In genomic region chr14:25496116-25496515, GRCm38 (mm10) we compare ENCODE assay signal across 9 mouse cellular contexts. TPM values are rescaled to one million over a fixed set of nuclear protein-coding genes. Genes with fewer than 3 reads are reported as not detected.
DNase-seq lines count a peak whose midpoint lies in the region; ATAC-seq lines count a peak whose summit lies in the region.
"Had no signal": no experiment of that assay in that cellular context is flagged by ENCODE, and none has a peak within 500 bp of the region (broad histone marks: within the 10 kb centered on the region; RNA-seq: fewer than 3 reads in every experiment).

No protein-coding gene starts in this region.

- peaks cover 100% of the 10 kb centered on the region for H3K4me1 ChIP-seq in heart, embryonic 13.5 days
- H3K4me1 ChIP-seq in midbrain, embryonic 16.5 days (ENCODE audit: control insufficient read depth, insufficient read depth, low read length) = peaks cover 77% of the 10 kb centered on the region

- WGBS in heart, embryonic 13.5 days = 71% methylated on average over 2 of the region's 2 CpGs
- 43% methylated on average over 2 of the region's 2 CpGs for WGBS in midbrain, embryonic 16.5 days

- H3K4me2 ChIP-seq in heart, embryonic 13.5 days = no peak overlapping the region
- no peak overlapping the region for H3K4me2 ChIP-seq in midbrain, embryonic 16.5 days (ENCODE audit: low read length)

- H3K4me3 ChIP-seq in heart, embryonic 13.5 days = no peak overlapping the region
- H3K4me3 ChIP-seq in midbrain, embryonic 16.5 days (ENCODE audit: low read depth, low read length) = no peak overlapping the region
- H3K4me3 ChIP-seq: erythroblast, embryonic 14.5 days had no signal

- H3K27me3 ChIP-seq in heart, embryonic 13.5 days (replicated peaks) = no peaks in the 10 kb centered on the region
- no peaks in the 10 kb centered on the region for H3K27me3 ChIP-seq in midbrain, embryonic 16.5 days (ENCODE audit: control insufficient read depth, insufficient read depth, low read depth, low read length)

- no peaks in the 10 kb centered on the region for H3K9me3 ChIP-seq in heart, embryonic 13.5 days
- H3K9me3 ChIP-seq in midbrain, embryonic 16.5 days (replicated peaks; ENCODE audit: control insufficient read depth, low read length, poor library complexity, severe bottlenecking) = no peaks in the 10 kb centered on the region

- ATAC-seq in heart, embryonic 13.5 days (ENCODE audit: extremely low read depth, insufficient number of reproducible peaks, low FRiP score, low TSS enrichment) = no peak
- no peak for ATAC-seq in midbrain, embryonic 16.5 days
- ATAC-seq in inflammation-experienced regulatory T-cells, adult 6 months = no peak

- H3K36me3 ChIP-seq in heart, embryonic 13.5 days = no peaks in the 10 kb centered on the region
- H3K36me3 ChIP-seq in midbrain, embryonic 16.5 days (ENCODE audit: control insufficient read depth, insufficient read depth, low read length) = no peaks in the 10 kb centered on the region

- peak overlapping the region; percentile 34; the same call in 1 of the 2 replicates for H3K9ac ChIP-seq in heart, embryonic 13.5 days
- H3K9ac ChIP-seq in midbrain, embryonic 16.5 days (ENCODE audit: low read depth, low read length) = no peak overlapping the region

- H3K27ac ChIP-seq in heart, embryonic 13.5 days (replicated peaks) = no peak overlapping the region; the same call in 1 of the 2 replicates
- 0 out of 2 replicates have a peak overlapping the region, but pooled peaks have one; percentile 4 for H3K27ac ChIP-seq in midbrain, embryonic 16.5 days (ENCODE audit: low read length)

- no peak for DNase-seq in heart, adult 9 months (ENCODE audit: low spot score in 2 of 2)
- DNase-seq in 3T3-L1 (ENCODE audit: low read depth, low spot score) = peak; percentile 68
- DNase-seq in adrenal gland, postnatal 36 days = peak; percentile 76 to 79
- DNase-seq in kidney, adult 18-20 months = peak; percentile 82
- DNase-seq in spleen, adult 12 weeks (ENCODE audit: low spot score) = no peak

RNA-seq across cellular contexts. Expression of gene Zmiz1, which starts 37.1 kb away (rescaled TPM):
- polyA plus RNA-seq in heart, embryonic 13.5 days (2015; fragmentation: Nextera tagmentation; extraction: Ambion mirVana) = 25.1 and 25.7 TPM in 2 replicates
- 100 to 1,000 TPM in 1 of 2 experiments, 10 to 100 TPM in 1; 98.2 to 143 TPM for total RNA-seq in adrenal gland, postnatal 36 days (2021)
- polyA plus RNA-seq in midbrain, embryonic 16.5 days (2015; fragmentation: Nextera tagmentation; extraction: Ambion mirVana) = 54.2 and 58.0 TPM in 2 replicates
- 10 to 100 TPM; 24.5 to 30.1 (median 26.1) TPM for polyA plus RNA-seq in inflammation-experienced regulatory T-cells, adult 6 months (2017; shearing (Covaris generic))

Comparison
In these comparisons a context has a peak if more than half of its experiments do, and no peak if none do; other contexts are left out.
1. DNase-seq: peak in 3T3-L1 (single experiment), adrenal gland, postnatal 36 days (2 of 2) and kidney, adult 18-20 months (single experiment); none in heart, adult 9 months (0 of 2) and spleen, adult 12 weeks (single experiment).